Mouse (Mus musculus) limb, embryonic 15.5 days (tissue): ENCODE measurements around the gene Zfp59. TPM values are rescaled to one million over a fixed set of nuclear protein-coding genes. Genes with fewer than 3 reads are reported as not detected.
A peak's percentile ranks its signal among the peaks of the same experiment; 100 is the strongest.
"Not testable (repeated sequence)": the region's sequence is repeated elsewhere in the genome, so short reads cannot be mapped to it uniquely, and the experiment has no call there.

Experiments
- ATAC-seq: fragments of 200-750 bp; cut with Nextera tagmentation; 2 replicates; pipeline ENCODE4 v1.8.0; 2017; ENCODE audit warnings: low read depth, moderate TSS enrichment; ENCODE audit not compliant: insufficient number of reproducible peaks, low FRiP score, low TSS enrichment
- H3K27ac ChIP-seq: fragments of 300-500 bp; sonication (generic); 2 replicates; pipeline ENCODE4 v1.5.1; 2015; ENCODE audit warnings: moderate library complexity, mild to moderate bottlenecking, inconsistent platforms
- H3K27me3 ChIP-seq: fragments of 300-500 bp; sonication (generic); 2 replicates; pipeline ENCODE4 v1.6.1; 2015; ENCODE audit warnings: inconsistent platforms
- H3K36me3 ChIP-seq: fragments of 300-500 bp; sonication (generic); 2 replicates; pipeline ENCODE4 v1.6.1; 2015; ENCODE audit warnings: inconsistent platforms
- H3K4me1 ChIP-seq: fragments of 300-500 bp; sonication (generic); 2 replicates; pipeline ENCODE4 v1.6.1; 2015; ENCODE audit warnings: inconsistent platforms
- H3K4me2 ChIP-seq: fragments of 300-500 bp; sonication (generic); 2 replicates; pipeline ENCODE4 v1.6.1; 2015; ENCODE audit warnings: mild to moderate bottlenecking, inconsistent platforms
- H3K4me3 ChIP-seq: fragments of 300-500 bp; sonication (generic); 2 replicates; pipeline ENCODE4 v1.5.1; 2015; ENCODE audit warnings: mild to moderate bottlenecking, inconsistent platforms
- H3K9ac ChIP-seq: fragments of 300-500 bp; sonication (generic); 2 replicates; pipeline ENCODE4 v1.6.1; 2015; ENCODE audit warnings: inconsistent platforms
- H3K9me3 ChIP-seq: fragments of 300-500 bp; sonication (generic); 2 replicates; pipeline ENCODE4 v1.6.1; 2016; ENCODE audit warnings: inconsistent platforms
- WGBS: fragments of 180-500 bp; shearing (Covaris S2); methylation state at CpG from one replicate; pipeline ENCODE4 v1.1.7; 2015; 5-methylcytosine and 5-hydroxymethylcytosine counted together
- polyA plus RNA-seq: library from polyadenylated mRNA; unstranded; fragments of >200 nt; fragmentation: Nextera tagmentation; extraction: Ambion mirVana; gene quantifications from 2 replicates; pipeline ENCODE4 v1.2.1, GENCODE M21; 2015

Zfp59 gene
- polyA plus RNA-seq, 1 experiment from 2014 or later = 7.2 TPM

DNA sequence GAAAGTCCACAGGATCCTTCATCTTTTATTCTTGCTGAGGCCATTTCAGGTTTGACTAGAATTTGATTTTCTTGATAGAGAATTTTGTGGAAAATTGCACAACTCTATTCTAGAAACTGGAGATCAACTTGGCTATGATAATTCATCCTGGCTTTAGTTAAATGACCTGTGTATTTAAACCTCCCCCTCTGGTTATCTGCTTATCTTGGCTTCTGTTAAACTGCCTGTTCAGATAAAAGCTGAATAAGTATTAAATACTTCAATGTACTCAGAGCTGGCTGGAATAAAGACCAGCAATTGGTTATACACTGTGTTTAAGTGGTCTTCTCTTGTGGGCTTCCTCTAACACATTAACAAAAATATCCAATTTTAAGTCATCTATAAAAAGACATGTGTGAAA is 15.8 kb upstream of the Zfp59 start:
- ATAC-seq = no peak
- H3K9ac ChIP-seq = no peak overlapping the region
- H3K27me3 ChIP-seq = no peaks in the 10 kb centered on the region
- H3K27ac ChIP-seq = no peak overlapping the region
- peaks cover 22% of the 10 kb centered on the region for H3K36me3 ChIP-seq
- H3K4me1 ChIP-seq = no peaks in the 10 kb centered on the region
- H3K4me2 ChIP-seq = no peak overlapping the region
- H3K4me3 ChIP-seq = no peak overlapping the region
- H3K9me3 ChIP-seq = no peaks in the 10 kb centered on the region

DNA sequence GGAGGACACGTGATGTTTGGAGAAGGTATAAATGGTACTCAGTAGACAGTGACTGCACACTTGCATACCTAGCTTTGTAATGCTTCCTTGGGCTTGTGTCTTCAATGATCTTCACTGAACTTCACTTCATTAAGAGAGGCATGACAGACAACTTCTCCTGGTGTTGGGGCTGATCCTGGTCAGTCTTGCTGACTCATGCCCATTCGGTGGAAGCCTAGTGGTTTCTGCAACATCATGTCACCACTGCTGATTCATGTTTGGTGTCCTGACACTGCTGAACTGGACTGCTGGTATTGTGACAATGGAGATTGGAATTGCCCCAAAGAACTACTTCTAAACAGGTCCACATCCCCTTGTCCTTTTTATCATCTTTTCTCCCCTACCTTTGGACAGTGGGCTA is 4.3 kb upstream of the Zfp59 start:
- H3K4me2 ChIP-seq = no peak overlapping the region
- no peak overlapping the region for H3K9ac ChIP-seq
- H3K27me3 ChIP-seq = no peaks in the 10 kb centered on the region
- H3K36me3 ChIP-seq = no peaks in the 10 kb centered on the region
- no peaks in the 10 kb centered on the region for H3K9me3 ChIP-seq
- 78% methylated on average over 2 of the region's 2 CpGs for WGBS
- no peak for ATAC-seq
- H3K4me1 ChIP-seq = no peaks in the 10 kb centered on the region
- no peak overlapping the region for H3K27ac ChIP-seq
- no peak overlapping the region for H3K4me3 ChIP-seq

DNA sequence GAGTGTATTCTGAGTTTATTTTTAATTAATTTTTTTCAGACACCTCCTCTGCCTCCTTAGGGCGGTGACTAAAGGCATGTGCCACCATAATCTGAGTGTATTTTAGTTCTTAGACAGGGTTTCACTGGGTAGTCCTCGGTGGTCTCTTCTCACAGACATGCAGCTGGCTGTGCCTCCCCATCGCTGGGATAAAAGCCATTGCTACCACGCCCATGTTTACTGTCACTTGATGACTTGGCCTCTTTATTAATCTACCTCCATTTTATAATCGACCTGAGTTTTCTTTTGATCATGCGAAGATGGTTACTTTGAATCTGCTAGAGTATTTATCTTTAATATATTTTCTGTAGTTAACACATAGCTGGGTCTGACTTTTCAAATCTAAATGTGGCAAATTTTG is 511 bp upstream of the Zfp59 start:
- ATAC-seq = no peak
- peak overlapping the region; percentile 59 for H3K4me2 ChIP-seq
- H3K27me3 ChIP-seq = no peaks in the 10 kb centered on the region
- no peaks in the 10 kb centered on the region for H3K9me3 ChIP-seq
- 29% methylated on average over 6 of the region's 6 CpGs for WGBS
- H3K36me3 ChIP-seq = no peaks in the 10 kb centered on the region
- H3K4me1 ChIP-seq = no peaks in the 10 kb centered on the region
- peak overlapping the region; percentile 42 for H3K9ac ChIP-seq
- peak overlapping the region; percentile 86 for H3K27ac ChIP-seq
- peak overlapping the region; percentile 53 for H3K4me3 ChIP-seq

DNA sequence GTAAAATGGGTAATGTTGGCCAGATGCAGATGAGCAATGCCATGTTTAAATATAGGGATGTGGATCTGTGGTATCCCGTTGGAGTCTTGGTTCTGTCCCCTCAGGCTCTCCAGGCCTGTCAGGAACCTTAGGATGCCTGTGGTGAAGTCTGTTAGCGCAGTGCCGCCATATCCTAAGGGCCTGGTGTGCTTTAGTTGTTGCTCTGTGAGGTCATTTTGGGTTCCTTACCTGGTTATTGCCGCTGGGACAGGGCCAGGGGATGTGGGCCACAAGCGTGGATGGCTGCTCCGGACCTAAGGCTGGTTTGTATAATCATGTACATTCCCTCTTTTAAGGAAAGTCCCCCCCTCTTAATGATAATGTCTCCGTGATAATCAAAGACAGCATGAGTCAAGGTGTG is 1.2 kb downstream of the Zfp59 start:
- H3K4me2 ChIP-seq = no peak overlapping the region
- no peaks in the 10 kb centered on the region for H3K27me3 ChIP-seq
- no peak overlapping the region for H3K9ac ChIP-seq
- H3K36me3 ChIP-seq = peaks cover 3% of the 10 kb centered on the region; the same call in 1 of the 2 replicates
- no peak overlapping the region for H3K27ac ChIP-seq
- ATAC-seq = no peak
- WGBS = 90% methylated on average over 7 of the region's 7 CpGs
- H3K9me3 ChIP-seq = no peaks in the 10 kb centered on the region
- no peak overlapping the region for H3K4me3 ChIP-seq
- H3K4me1 ChIP-seq = no peaks in the 10 kb centered on the region

DNA sequence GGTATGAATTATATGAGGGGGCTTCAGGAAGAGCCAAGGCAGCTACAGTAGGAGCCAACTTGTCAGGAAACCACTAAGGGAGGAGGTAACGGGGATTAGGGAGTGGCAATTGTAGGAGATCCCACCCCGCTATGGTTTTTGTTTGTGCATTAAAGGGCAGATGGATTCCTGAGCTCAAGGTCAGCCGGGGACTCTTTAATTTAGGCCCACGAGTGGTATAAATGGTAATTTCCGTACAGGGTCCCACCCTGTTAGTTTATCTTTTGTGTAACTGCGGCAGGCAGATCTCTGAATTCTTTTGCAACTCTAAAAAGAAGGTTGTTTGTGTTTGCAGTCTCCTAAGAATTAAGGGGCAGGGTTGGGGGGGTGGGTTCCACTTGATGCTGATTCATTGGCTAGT is 1.7 kb downstream of the Zfp59 start:
- no peaks in the 10 kb centered on the region for H3K4me1 ChIP-seq
- 94% methylated on average over 6 of the region's 6 CpGs for WGBS
- H3K27ac ChIP-seq = no peak overlapping the region
- no peak overlapping the region for H3K9ac ChIP-seq
- H3K36me3 ChIP-seq = peaks cover 8% of the 10 kb centered on the region
- no peaks in the 10 kb centered on the region for H3K9me3 ChIP-seq
- H3K4me3 ChIP-seq = no peak overlapping the region
- no peak overlapping the region for H3K4me2 ChIP-seq
- ATAC-seq = no peak
- no peaks in the 10 kb centered on the region for H3K27me3 ChIP-seq

DNA sequence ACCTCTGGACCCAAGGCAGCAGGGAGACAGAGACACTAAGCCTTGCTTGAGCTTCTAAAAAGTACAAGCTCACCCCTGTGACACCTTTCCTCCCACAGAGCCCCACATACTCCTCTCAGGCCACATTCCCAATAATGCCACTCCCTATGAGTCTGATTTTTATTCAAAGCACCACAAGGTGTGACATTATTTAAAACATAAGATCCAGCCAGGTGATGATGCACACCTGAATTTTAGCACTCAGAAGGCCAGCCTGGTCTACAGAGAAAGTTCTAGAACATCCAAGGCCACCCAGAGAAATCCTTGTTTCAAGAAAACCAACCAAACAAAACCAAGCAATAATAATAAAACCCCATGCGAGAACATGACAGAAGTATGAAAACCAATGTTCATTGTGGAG is 18.8 kb downstream of the Zfp59 start, which contains the start of gene Zfp607a:
Gene Zfp607a, plus strand, starts transcription at position 301 of the 400 bp plus-strand sequence.
- no peaks in the 10 kb centered on the region for H3K27me3 ChIP-seq
- peaks cover 11% of the 10 kb centered on the region for H3K4me1 ChIP-seq
- H3K9me3 ChIP-seq = no peaks in the 10 kb centered on the region
- H3K4me3 ChIP-seq = no peak within 1 kb of the TSS
- no peak for ATAC-seq
- H3K27ac ChIP-seq = no peak within 1 kb of the TSS
- 95% methylated on average over 1 of the region's 1 CpGs for WGBS
- H3K4me2 ChIP-seq = no peak within 1 kb of the TSS
- H3K36me3 ChIP-seq = peaks cover 16% of the 10 kb centered on the region
- no peak within 1 kb of the TSS for H3K9ac ChIP-seq

DNA sequence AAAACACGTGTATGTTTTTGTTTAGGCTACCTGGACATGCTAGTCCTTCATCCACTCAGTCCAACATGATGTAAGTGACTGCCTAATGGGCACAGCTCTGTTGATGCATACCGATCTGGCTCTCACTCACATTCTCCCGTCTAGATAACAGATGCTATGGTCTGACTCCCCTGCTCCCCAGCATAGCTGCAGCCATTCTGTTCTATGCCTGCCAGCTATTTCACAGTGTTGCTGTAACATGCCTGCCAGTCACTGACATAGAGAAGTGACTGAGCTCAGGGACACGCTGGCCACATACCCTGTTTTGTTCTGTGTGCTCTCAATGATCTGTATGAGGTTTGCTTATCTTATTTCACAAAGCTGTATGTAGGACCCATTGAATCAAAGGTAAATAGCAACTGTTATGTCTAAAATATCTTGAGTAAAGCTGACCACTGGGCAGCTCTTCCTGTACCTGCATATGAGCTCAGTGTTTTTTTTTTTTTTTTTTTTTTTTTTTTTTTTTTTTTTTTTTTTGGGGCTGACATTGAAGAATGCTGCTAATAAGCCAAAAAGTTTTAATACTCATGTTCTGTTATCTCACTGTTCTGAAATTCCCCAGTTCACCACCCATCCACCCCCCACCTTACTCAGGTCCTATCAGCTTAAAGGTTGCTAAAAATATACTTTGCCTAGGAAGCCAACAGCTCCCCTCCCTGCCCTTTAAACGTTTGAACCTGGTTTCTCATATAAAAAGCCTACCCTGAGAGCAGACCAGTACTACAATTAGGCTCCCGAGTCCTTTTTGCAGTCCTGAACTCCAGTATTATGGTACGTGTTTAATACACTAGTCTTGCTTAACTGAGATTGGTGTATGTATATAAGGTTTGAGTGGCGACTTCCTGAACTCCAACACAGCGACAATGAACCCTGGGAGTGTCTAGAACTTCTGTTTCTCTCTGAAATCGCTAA is 21.2 kb downstream of the Zfp59 start:
- 22% methylated on average over 10 of the region's 10 CpGs for WGBS
- no peak for ATAC-seq
- peak overlapping the region; percentile 84 for H3K27ac ChIP-seq
- peak overlapping the region; percentile 57; the same call in 1 of the 2 replicates for H3K9ac ChIP-seq
- peaks cover 11% of the 10 kb centered on the region for H3K4me1 ChIP-seq
- H3K36me3 ChIP-seq = peaks cover 13% of the 10 kb centered on the region
- peak overlapping the region; percentile 60 for H3K4me3 ChIP-seq
- H3K4me2 ChIP-seq = peak overlapping the region; percentile 74
- H3K27me3 ChIP-seq = no peaks in the 10 kb centered on the region
- no peaks in the 10 kb centered on the region for H3K9me3 ChIP-seq

DNA sequence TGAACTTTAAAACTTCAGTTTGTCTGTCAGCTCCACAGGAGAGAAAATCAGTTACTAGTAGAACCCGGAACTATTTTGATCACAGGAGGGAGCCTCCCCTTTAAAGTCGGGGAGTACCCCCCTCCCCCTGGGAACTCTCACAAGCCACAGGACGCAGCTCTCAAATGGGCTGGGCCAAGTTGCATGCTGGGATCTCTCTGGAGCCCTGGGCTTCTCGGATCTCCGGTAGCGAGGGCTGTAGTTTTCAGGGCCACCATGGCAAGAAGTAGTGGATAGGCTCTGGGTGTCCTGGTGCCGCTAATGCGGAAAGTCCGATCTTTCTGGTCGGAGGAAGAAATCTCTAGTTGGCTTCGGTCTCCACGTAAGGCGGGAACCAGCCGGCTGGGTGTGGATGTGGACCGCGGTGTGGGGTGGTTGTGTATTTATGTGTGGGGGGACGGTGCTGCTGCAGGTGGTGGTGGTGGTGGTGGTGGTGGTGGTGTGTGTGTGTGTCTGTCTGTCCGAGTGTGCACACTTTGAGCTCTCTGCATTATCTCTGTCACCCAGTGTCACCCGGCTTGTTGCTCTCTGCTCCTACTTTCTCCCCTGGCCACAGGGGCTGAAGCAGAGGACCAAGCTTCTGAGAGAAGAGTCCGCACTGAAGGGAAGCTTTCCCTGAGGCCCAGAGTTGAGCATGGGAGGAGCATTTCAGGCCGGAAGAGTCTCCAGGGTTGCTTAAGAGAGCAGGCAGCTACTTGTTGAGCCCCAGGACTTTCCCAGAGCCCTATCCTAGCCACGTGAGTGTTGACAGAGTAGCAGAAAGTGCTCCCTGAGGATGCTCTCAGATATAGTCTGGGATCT is 22.2 kb downstream of the Zfp59 start:
- Histone ChIP-seq H3K27ac (peak overlapping the region; percentile 84), H3K9ac (peak overlapping the region; percentile 57), H3K4me2 (peak overlapping the region; percentile 74), H3K4me1 (peaks cover 11% of the 10 kb centered on the region), H3K4me3 (peak overlapping the region; percentile 60), H3K9me3 (no peaks in the 10 kb centered on the region), H3K36me3 (peaks cover 15% of the 10 kb centered on the region), H3K27me3 (no peaks in the 10 kb centered on the region)
- 0% methylated on average over 22 of the region's 22 CpGs for WGBS
- ATAC-seq = peak; percentile 77

DNA sequence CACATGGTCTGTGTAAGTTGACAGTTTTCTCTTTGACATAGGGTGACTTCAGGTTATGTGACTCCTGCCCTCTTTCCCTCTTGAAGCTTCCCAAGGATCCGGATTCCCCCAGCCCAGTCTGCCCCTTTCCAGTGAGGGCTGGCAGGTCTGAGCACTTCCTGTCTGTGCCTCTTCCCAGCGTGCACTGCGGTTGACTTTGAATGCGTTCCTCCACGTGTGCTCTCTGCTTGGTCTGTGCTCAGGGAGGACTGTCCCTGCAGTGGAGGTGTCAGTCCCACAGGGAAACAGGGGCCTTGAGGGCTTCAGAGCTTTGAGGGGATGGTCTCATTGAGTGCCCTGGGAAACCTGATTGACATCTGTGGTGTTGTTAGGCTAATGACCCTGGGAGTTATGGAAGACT is 24.2 kb downstream of the Zfp59 start:
- 87% methylated on average over 5 of the region's 5 CpGs for WGBS
- not testable (repeated sequence) for ATAC-seq, H3K27me3 ChIP-seq, H3K27ac ChIP-seq, H3K4me3 ChIP-seq, H3K9ac ChIP-seq, H3K4me2 ChIP-seq, H3K9me3 ChIP-seq
- H3K4me1 ChIP-seq = peaks cover 11% of the 10 kb centered on the region
- H3K36me3 ChIP-seq = peaks cover 28% of the 10 kb centered on the region

DNA sequence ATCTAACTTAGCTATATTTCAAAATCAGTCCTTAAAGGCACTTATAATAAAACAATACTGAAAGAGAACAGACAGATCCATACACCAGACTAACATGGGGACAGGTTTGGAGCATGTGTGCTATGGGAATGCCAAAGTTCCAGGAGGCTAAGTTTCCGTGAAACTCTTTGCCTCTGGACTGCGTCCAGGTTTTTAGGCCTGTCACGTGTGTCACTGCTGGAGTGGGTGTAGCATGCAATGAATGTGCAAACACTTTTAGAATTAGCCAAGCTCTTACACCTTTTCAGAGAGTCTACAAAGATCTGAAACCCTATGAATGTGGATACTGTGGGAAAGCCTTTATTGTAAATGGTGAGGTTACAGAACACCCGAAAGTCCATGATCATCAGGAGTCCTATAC is 43.3 kb downstream of the Zfp59 start:
- no peak overlapping the region for H3K27ac ChIP-seq
- ATAC-seq = no peak
- H3K9me3 ChIP-seq = no peaks in the 10 kb centered on the region; the same call in 1 of the 2 replicates
- no peak overlapping the region for H3K9ac ChIP-seq
- no peak overlapping the region for H3K4me3 ChIP-seq
- no peak overlapping the region for H3K4me2 ChIP-seq
- H3K27me3 ChIP-seq = no peaks in the 10 kb centered on the region
- H3K36me3 ChIP-seq = peaks cover 57% of the 10 kb centered on the region
- WGBS = 93% methylated on average over 4 of the region's 4 CpGs
- H3K4me1 ChIP-seq = no peaks in the 10 kb centered on the region

DNA sequence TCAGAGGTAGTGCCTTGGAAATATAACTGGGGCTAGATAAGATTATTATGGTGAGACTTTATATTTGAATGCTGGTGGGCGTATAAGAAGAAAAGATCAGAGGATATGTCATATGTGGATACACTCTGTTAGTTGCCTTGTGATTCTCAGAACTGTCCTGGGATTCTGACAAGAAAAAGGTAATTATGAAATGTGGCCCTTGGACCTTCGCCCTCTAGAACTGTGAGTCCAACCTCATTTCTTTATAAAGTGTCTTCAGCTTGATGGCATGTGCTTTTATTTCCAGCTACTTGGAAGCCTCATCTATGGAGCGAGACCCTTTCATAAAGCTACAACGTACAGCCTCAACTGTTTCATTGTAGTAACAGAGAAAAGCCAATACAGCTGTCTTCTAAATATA is 62.2 kb downstream of the Zfp59 start:
- no peaks in the 10 kb centered on the region for H3K36me3 ChIP-seq
- H3K27ac ChIP-seq = no peak overlapping the region
- 0 out of 2 replicates have a peak, but pooled peaks cover 7% of the 10 kb centered on the region for H3K9me3 ChIP-seq
- no peak overlapping the region for H3K4me2 ChIP-seq
- H3K4me1 ChIP-seq = no peaks in the 10 kb centered on the region
- no peak overlapping the region for H3K9ac ChIP-seq
- ATAC-seq = no peak
- no peaks in the 10 kb centered on the region for H3K27me3 ChIP-seq
- 91% methylated on average over 4 of the region's 4 CpGs for WGBS
- no peak overlapping the region for H3K4me3 ChIP-seq
